ENCODE assay signal across 15 mouse cellular contexts in genomic region chr13:44615696-44616095, GRCm38 (mm10).
"Had no signal": no experiment of that assay in that cellular context is flagged by ENCODE, and none has a peak within 500 bp of the region (broad histone marks: within the 10 kb centered on the region; RNA-seq: fewer than 3 reads in every experiment).

No protein-coding gene starts in this region.

- H3K36me3 ChIP-seq: midbrain, embryonic 12.5 days; neural tube, embryonic 13.5 days; stomach, embryonic 15.5 days had no signal

- H3K27ac ChIP-seq: midbrain, embryonic 12.5 days; neural tube, embryonic 13.5 days; stomach, embryonic 15.5 days; stomach, postnatal 0 days had no signal

- H3K9me3 ChIP-seq: midbrain, embryonic 12.5 days; neural tube, embryonic 13.5 days; stomach, embryonic 15.5 days had no signal

- H3K4me1 ChIP-seq: midbrain, embryonic 12.5 days; neural tube, embryonic 13.5 days; stomach, embryonic 15.5 days had no signal

- H3K9ac ChIP-seq: lung, embryonic 14.5 days; midbrain, embryonic 12.5 days; neural tube, embryonic 13.5 days; stomach, embryonic 15.5 days had no signal

- ATAC-seq: midbrain, embryonic 16.5 days had no signal

- H3K27me3 ChIP-seq: midbrain, embryonic 12.5 days; neural tube, embryonic 13.5 days; stomach, embryonic 15.5 days had no signal

- H3K4me3 ChIP-seq: midbrain, embryonic 12.5 days; myocyte; neural tube, embryonic 13.5 days; stomach, embryonic 15.5 days had no signal

- DNase-seq: lung, adult 18-20 months; lung, embryonic 14.5 days; lung, postnatal 10 days; lung, postnatal 4 days; midbrain, embryonic 14.5 days; right cerebral cortex, postnatal 14 days; thymus, adult 2 months; thymus, postnatal 25 days; thymus, postnatal 4 days had no signal

- H3K4me2 ChIP-seq: lung, embryonic 14.5 days; midbrain, embryonic 12.5 days; neural tube, embryonic 13.5 days; stomach, embryonic 15.5 days had no signal
